Mouse (Mus musculus) limb, embryonic 14.5 days (tissue): ENCODE results near the gene Crhr1. TPM values are rescaled to one million over a fixed set of nuclear protein-coding genes. Genes with fewer than 3 reads are reported as not detected.

Experiments used
- ATAC-seq: fragments of 200-750 bp; cut with Nextera tagmentation; 2 replicates; pipeline ENCODE4 v1.8.0; 2017; ENCODE audit warnings: low read depth, moderate number of reproducible peaks, moderate TSS enrichment; ENCODE audit not compliant: low FRiP score
- DNase-seq: peaks from one replicate; pipeline ENCODE4 v3.0.0-alpha.2; 2015; ENCODE audit warnings: low spot score
- H3K27ac ChIP-seq: fragments of 300-500 bp; sonication (generic); replicated peaks from 2 replicates; pipeline ENCODE4 v1.5.1; 2014; ENCODE audit warnings: low read depth, mild to moderate bottlenecking, low read length, moderate library complexity, mixed read lengths
- H3K27me3 ChIP-seq: fragments of 300-500 bp; sonication (generic); 2 replicates; pipeline ENCODE4 v1.6.1; 2014; ENCODE audit warnings: low read length, mixed read lengths; ENCODE audit not compliant: control insufficient read depth, insufficient read depth
- H3K36me3 ChIP-seq: fragments of 300-500 bp; sonication (generic); 2 replicates; pipeline ENCODE4 v1.6.1; 2014; ENCODE audit warnings: mild to moderate bottlenecking, low read length, moderate library complexity, mixed read lengths; ENCODE audit not compliant: control insufficient read depth, insufficient read depth
- H3K4me1 ChIP-seq: fragments of 300-500 bp; sonication (generic); 2 replicates; pipeline ENCODE4 v1.6.1; 2014; ENCODE audit warnings: antibody characterized with exemption, low read length, mixed read lengths; ENCODE audit not compliant: control insufficient read depth, insufficient read depth
- H3K4me2 ChIP-seq: fragments of 300-500 bp; sonication (generic); replicated peaks from 2 replicates; pipeline ENCODE4 v1.6.1; 2014; ENCODE audit warnings: low read depth, mild to moderate bottlenecking, low read length, moderate library complexity; ENCODE audit not compliant: severe bottlenecking
- H3K4me3 ChIP-seq: fragments of 300-500 bp; sonication (generic); replicated peaks from 2 replicates; pipeline ENCODE4 v1.5.1; 2014; ENCODE audit warnings: low read length
- H3K9ac ChIP-seq: fragments of 300-500 bp; sonication (generic); 2 replicates; pipeline ENCODE4 v1.6.1; 2014; ENCODE audit warnings: mild to moderate bottlenecking, low read depth, low read length, moderate library complexity; ENCODE audit not compliant: severe bottlenecking
- H3K9me3 ChIP-seq: fragments of 300-500 bp; sonication (generic); 2 replicates; pipeline ENCODE4 v1.6.1; 2016; ENCODE audit warnings: low read length; ENCODE audit not compliant: control insufficient read depth
- POLR2A ChIP-seq: fragments of 200-500 bp; IDR thresholded peaks from 2 replicates; pipeline ENCODE4 v1.8.0; 2012; ENCODE audit warnings: inconsistent platforms, mild to moderate bottlenecking, moderate library complexity, borderline replicate concordance; ENCODE audit not compliant: insufficient read depth, insufficient read length; ENCODE audit errors: extremely low read depth
- WGBS: fragments of 180-500 bp; shearing (Covaris S2); extraction: QIAGEN DNeasy Blood & Tissue Kit; methylation state at CpG from one replicate; pipeline ENCODE4 v1.1.7; 2014; 5-methylcytosine and 5-hydroxymethylcytosine counted together
- polyA plus RNA-seq, 2 experiments: library from polyadenylated mRNA; depleted of rRNA in 1 of 2; stranded (reverse) in 1 of 2; unstranded in 1 of 2; fragments of >200 nt; fragmentation: Nextera tagmentation in 1 of 2; extraction: Ambion mirVana in 1 of 2; gene quantifications; 2 replicates each; pipeline versions ENCODE4 v1.2.1 to v1.2.3; 2012 to 2014

The Crhr1 gene
- polyA plus RNA-seq (2012; rRNA removed) (0.04 and 0.09 TPM in 2 replicates), polyA plus RNA-seq (2014; fragmentation: Nextera tagmentation; extraction: Ambion mirVana) (not detected in 2 replicates)

- 2% methylated on average over 65 of the region's 80 CpGs for WGBS
- no peak for TF ChIP-seq POLR2A
- H3K4me3 ChIP-seq, result peak within 1 kb of the TSS; percentile 49
- H3K9ac ChIP-seq, result peak within 1 kb of the TSS; percentile 44
- ATAC-seq (no peak), DNase-seq (no peak)
- H3K27ac ChIP-seq, result no peak within 1 kb of the TSS
- peaks cover 4% of the 10 kb centered on the region; the same call in 1 of the 2 replicates for H3K4me1 ChIP-seq
- H3K9me3 ChIP-seq, result no peaks in the 10 kb centered on the region
- no peaks in the 10 kb centered on the region for H3K36me3 ChIP-seq
- H3K4me2 ChIP-seq, result peak within 1 kb of the TSS; percentile 99
- peaks cover 49% of the 10 kb centered on the region for H3K27me3 ChIP-seq
Observed at GRCm38 (mm10) chr11:104132580-104133441, at the start of gene Crhr1. TSS of gene Crhr1 (plus strand) at chr11:104132855.

- ATAC-seq (no peak), DNase-seq (no peak)
- no peak overlapping the region for H3K4me2 ChIP-seq
- no peak overlapping the region for H3K4me3 ChIP-seq
- WGBS, result 84% methylated on average over 6 of the region's 7 CpGs
- H3K4me1 ChIP-seq, result no peaks in the 10 kb centered on the region
- no peak overlapping the region for H3K9ac ChIP-seq
- no peaks in the 10 kb centered on the region for H3K9me3 ChIP-seq
- TF ChIP-seq POLR2A, result no peak
- no peaks in the 10 kb centered on the region for H3K36me3 ChIP-seq
- H3K27ac ChIP-seq, result no peak overlapping the region
- no peaks in the 10 kb centered on the region for H3K27me3 ChIP-seq
Observed at GRCm38 (mm10) chr11:104083248-104083647, 49.4 kb upstream of the Crhr1 start.

- Histone ChIP-seq H3K4me3 (no peak overlapping the region), H3K4me1 (no peaks in the 10 kb centered on the region), H3K27me3 (no peaks in the 10 kb centered on the region), H3K9me3 (no peaks in the 10 kb centered on the region), H3K36me3 (no peaks in the 10 kb centered on the region), H3K4me2 (no peak overlapping the region), H3K27ac (no peak overlapping the region), H3K9ac (no peak overlapping the region)
- TF ChIP-seq POLR2A, result no peak
- no peak for ATAC-seq
- DNase-seq, result no peak
- 84% methylated on average over 6 of the region's 6 CpGs for WGBS
Observed at GRCm38 (mm10) chr11:104083716-104084115, 48.9 kb upstream of the Crhr1 start.

GRCm38 (mm10) chr11:104088519-104088918 is 44.1 kb upstream of the Crhr1 start:
- Histone ChIP-seq H3K9me3 (no peaks in the 10 kb centered on the region), H3K4me2 (no peak overlapping the region), H3K27ac (no peak overlapping the region), H3K9ac (no peak overlapping the region), H3K27me3 (no peaks in the 10 kb centered on the region), H3K4me3 (no peak overlapping the region), H3K36me3 (no peaks in the 10 kb centered on the region), H3K4me1 (no peaks in the 10 kb centered on the region)
- DNase-seq (no peak), ATAC-seq (no peak)
- TF ChIP-seq POLR2A, result no peak
- 67% methylated on average over 10 of the region's 10 CpGs for WGBS

- no peak overlapping the region for H3K9ac ChIP-seq
- TF ChIP-seq POLR2A, result no peak
- ATAC-seq, result no peak
Observed at GRCm38 (mm10) chr11:104090769-104091168, 41.9 kb upstream of the Crhr1 start.

GRCm38 (mm10) chr11:104095151-104095550 is 37.5 kb upstream of the Crhr1 start:
- Histone ChIP-seq H3K27ac (no peak overlapping the region), H3K27me3 (no peaks in the 10 kb centered on the region), H3K9ac (no peak overlapping the region), H3K36me3 (no peaks in the 10 kb centered on the region), H3K4me2 (no peak overlapping the region), H3K4me1 (0 out of 2 replicates have a peak, but pooled peaks cover 2% of the 10 kb centered on the region), H3K4me3 (no peak overlapping the region), H3K9me3 (no peaks in the 10 kb centered on the region)
- DNase-seq, result no peak
- WGBS, result 66% methylated on average over 3 of the region's 3 CpGs
- no peak for TF ChIP-seq POLR2A
- ATAC-seq, result no peak

More at GRCm38 (mm10) chr11:104090769-104091168, 41.9 kb upstream of the Crhr1 start:
- no peak overlapping the region for H3K27ac ChIP-seq
- no peaks in the 10 kb centered on the region for H3K9me3 ChIP-seq
- no peaks in the 10 kb centered on the region for H3K36me3 ChIP-seq
- no peaks in the 10 kb centered on the region for H3K27me3 ChIP-seq
- no peak overlapping the region for H3K4me3 ChIP-seq
- H3K4me2 ChIP-seq, result no peak overlapping the region
- no peak for DNase-seq
- no peaks in the 10 kb centered on the region for H3K4me1 ChIP-seq
